ENCODE assay signal across 7 mouse cellular contexts in genomic region chr4:111886018-111886417, GRCm38 (mm10). TPM values are rescaled to one million over a fixed set of nuclear protein-coding genes. Genes with fewer than 3 reads are reported as not detected.
DNase-seq lines count a peak whose midpoint lies in the region; ATAC-seq and TF ChIP-seq lines count a peak whose summit lies in the region.

No protein-coding gene starts in this region.

- H3K4me2 ChIP-seq in intestine, embryonic 14.5 days (ENCODE audit: low read length), result peak overlapping the region; percentile 36

- no peak overlapping the region for H3K27ac ChIP-seq in gastrocnemius, adult 2 months
- H3K27ac ChIP-seq in intestine, embryonic 14.5 days (ENCODE audit: low read depth), result no peak overlapping the region

- peak; percentile 73 for ATAC-seq in activated CD4-positive, CD25-positive, alpha-beta regulatory T cell, adult 4 months
- ATAC-seq in intestine, embryonic 14.5 days (replicated peaks; ENCODE audit: low FRiP score, low TSS enrichment, low read depth), result peak; percentile 74
- ATAC-seq in megakaryocyte progenitor cell, adult 5-6 weeks (replicated peaks; ENCODE audit: poor library complexity), result peak; percentile 85

- H3K27me3 ChIP-seq in intestine, embryonic 14.5 days (replicated peaks; ENCODE audit: control insufficient read depth, insufficient read depth, low read length), result no peaks in the 10 kb centered on the region

- DNase-seq in cerebellum, postnatal 14 days, result peak; percentile 71 to 75
- peak; percentile 50 for DNase-seq in gastrocnemius, adult 2 months
- peak; percentile 87 for DNase-seq in intestine, embryonic 14.5 days (ENCODE audit: low spot score)
- DNase-seq in left cerebral cortex, postnatal 10 days (ENCODE audit: extremely low spot score in 1 of 2, low spot score in 2 of 2), result peak; percentile 61
- peak; percentile 66 for DNase-seq in right cerebral cortex, postnatal 25 days

- TF ChIP-seq CTCF in gastrocnemius, adult 2 months (IDR thresholded peaks at IDR 0.05), result peak; percentile 82

- H3K9me3 ChIP-seq in intestine, embryonic 14.5 days (ENCODE audit: control insufficient read depth, low read length), result no peaks in the 10 kb centered on the region

- intact Hi-C loops in gastrocnemius, adult 2 months (cut with DNase I), result no loop called here
- intact Hi-C loops in left cerebral cortex, postnatal 10 days (cut with DNase I), result loop anchor here (5.0 kb wide), 1 partner anchor 91 kb away; no protein-coding TSS in a partner anchor

- 8% methylated on average over 7 of the region's 7 CpGs for WGBS in intestine, embryonic 14.5 days

- no peak overlapping the region for H3K9ac ChIP-seq in intestine, embryonic 14.5 days (ENCODE audit: low read length)

- H3K4me1 ChIP-seq in intestine, embryonic 14.5 days (replicated peaks; ENCODE audit: control insufficient read depth, insufficient read depth, low read length), result no peaks in the 10 kb centered on the region

- H3K36me3 ChIP-seq in intestine, embryonic 14.5 days (ENCODE audit: control insufficient read depth, insufficient read depth, low read length), result no peaks in the 10 kb centered on the region

- H3K4me3 ChIP-seq in gastrocnemius, adult 2 months, result peak overlapping the region; percentile 67
- no peak overlapping the region for H3K4me3 ChIP-seq in intestine, embryonic 14.5 days (ENCODE audit: low read depth, low read length)

RNA-seq across cellular contexts. Expression of gene Slc5a9, which starts 16.7 kb away (rescaled TPM):
- not detected for polyA plus RNA-seq in activated CD4-positive, CD25-positive, alpha-beta regulatory T cell, adult 4 months (2017; shearing (Covaris generic))
- total RNA-seq in gastrocnemius, adult 2 months (2021), result not detected
- polyA plus RNA-seq in intestine, embryonic 14.5 days (2014; fragmentation: Nextera tagmentation; extraction: Ambion mirVana), result 0.13 and 0.74 TPM in 2 replicates
- total RNA-seq in left cerebral cortex, postnatal 10 days (2021), result not detected
- total RNA-seq in megakaryocyte progenitor cell, adult 5-6 weeks (2015), result not detected in 2 replicates
- total RNA-seq in megakaryocyte progenitor cell, adult 5-6 weeks (2017), result not detected in 2 replicates

RNA-seq across cellular contexts. Expression of gene Skint8, which starts 33.2 kb away (rescaled TPM):
- not detected for polyA plus RNA-seq in activated CD4-positive, CD25-positive, alpha-beta regulatory T cell, adult 4 months (2017; shearing (Covaris generic))
- total RNA-seq in gastrocnemius, adult 2 months (2021), result not detected
- polyA plus RNA-seq in intestine, embryonic 14.5 days (2014; fragmentation: Nextera tagmentation; extraction: Ambion mirVana), result not detected in 2 replicates
- total RNA-seq in left cerebral cortex, postnatal 10 days (2021), result not detected
- total RNA-seq in megakaryocyte progenitor cell, adult 5-6 weeks (2015), result not detected in 2 replicates
- total RNA-seq in megakaryocyte progenitor cell, adult 5-6 weeks (2017), result not detected in 2 replicates
